Mouse (Mus musculus) neural tube, embryonic 15.5 days (tissue): Measurements from ENCODE around the gene Syce3. TPM values are rescaled to one million over a fixed set of nuclear protein-coding genes. Genes with fewer than 3 reads are reported as not detected.

Experiments
- ATAC-seq: fragments of 200-750 bp; cut with Nextera tagmentation; 2 replicates; pipeline ENCODE4 v1.8.0; 2017; ENCODE audit warnings: mild to moderate bottlenecking, moderate TSS enrichment, moderate library complexity; ENCODE audit not compliant: low FRiP score
- H3K27ac ChIP-seq: fragments of 300-500 bp; sonication (generic); replicated peaks from 2 replicates; pipeline ENCODE4 v1.5.1; 2015; ENCODE audit warnings: mild to moderate bottlenecking, inconsistent platforms
- H3K27me3 ChIP-seq: fragments of 300-500 bp; sonication (generic); replicated peaks from 2 replicates; pipeline ENCODE4 v1.6.1; 2015; ENCODE audit warnings: inconsistent platforms
- H3K36me3 ChIP-seq: fragments of 300-500 bp; sonication (generic); 2 replicates; pipeline ENCODE4 v1.6.1; 2015; ENCODE audit warnings: inconsistent platforms
- H3K4me1 ChIP-seq: fragments of 300-500 bp; sonication (generic); 2 replicates; pipeline ENCODE4 v1.6.1; 2015; ENCODE audit warnings: inconsistent platforms
- H3K4me2 ChIP-seq: fragments of 300-500 bp; sonication (generic); 2 replicates; pipeline ENCODE4 v1.6.1; 2015; ENCODE audit warnings: inconsistent platforms, mild to moderate bottlenecking, moderate library complexity
- H3K4me3 ChIP-seq: fragments of 300-500 bp; sonication (generic); replicated peaks from 2 replicates; pipeline ENCODE4 v1.5.1; 2015; ENCODE audit warnings: mild to moderate bottlenecking, inconsistent platforms
- H3K9ac ChIP-seq: fragments of 300-500 bp; sonication (generic); replicated peaks from 2 replicates; pipeline ENCODE4 v1.6.1; 2015; ENCODE audit warnings: mild to moderate bottlenecking, inconsistent platforms
- H3K9me3 ChIP-seq: fragments of 300-500 bp; sonication (generic); replicated peaks from 2 replicates; pipeline ENCODE4 v1.6.1; 2016; ENCODE audit warnings: inconsistent platforms
- WGBS: fragments of 180-500 bp; shearing (Covaris S2); methylation state at CpG from one replicate; pipeline ENCODE4 v1.1.7; 2015; ENCODE audit warnings: mixed read lengths; 5-methylcytosine and 5-hydroxymethylcytosine counted together
- polyA plus RNA-seq: library from polyadenylated mRNA; unstranded; fragments of >200 nt; fragmentation: Nextera tagmentation; extraction: Ambion mirVana; gene quantifications from 2 replicates; pipeline ENCODE4 v1.2.1, GENCODE M21; 2015

Syce3 gene
- polyA plus RNA-seq, 1 experiment from 2014 or later, result not detected

DNA sequence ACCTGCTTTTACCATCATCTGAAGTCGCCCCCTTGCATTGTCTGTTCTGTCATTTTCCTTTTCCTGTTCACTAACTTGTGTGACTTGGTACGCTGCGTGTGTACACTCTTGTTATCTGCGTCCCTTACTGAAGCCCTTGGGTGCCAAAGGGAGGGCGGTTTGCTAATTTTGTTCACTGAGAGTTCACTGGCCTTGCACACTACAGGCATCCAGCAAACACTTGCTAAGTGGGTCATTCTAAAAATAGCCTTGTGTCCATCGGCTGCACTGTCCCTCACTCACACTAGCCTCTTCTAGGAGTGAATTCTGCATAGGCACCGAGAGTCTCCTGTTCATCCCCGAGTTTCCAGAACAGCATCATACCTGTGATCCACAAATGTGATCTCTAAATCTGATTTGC lies 5.0 kb upstream of the Syce3 start:
- Histone ChIP-seq H3K4me1 (no peaks in the 10 kb centered on the region), H3K9ac (no peak overlapping the region), H3K36me3 (peaks cover 30% of the 10 kb centered on the region), H3K27ac (no peak overlapping the region), H3K4me2 (no peak overlapping the region), H3K27me3 (no peaks in the 10 kb centered on the region), H3K4me3 (no peak overlapping the region), H3K9me3 (no peaks in the 10 kb centered on the region)
- 90% methylated on average over 8 of the region's 8 CpGs for WGBS
- ATAC-seq, result no peak

DNA sequence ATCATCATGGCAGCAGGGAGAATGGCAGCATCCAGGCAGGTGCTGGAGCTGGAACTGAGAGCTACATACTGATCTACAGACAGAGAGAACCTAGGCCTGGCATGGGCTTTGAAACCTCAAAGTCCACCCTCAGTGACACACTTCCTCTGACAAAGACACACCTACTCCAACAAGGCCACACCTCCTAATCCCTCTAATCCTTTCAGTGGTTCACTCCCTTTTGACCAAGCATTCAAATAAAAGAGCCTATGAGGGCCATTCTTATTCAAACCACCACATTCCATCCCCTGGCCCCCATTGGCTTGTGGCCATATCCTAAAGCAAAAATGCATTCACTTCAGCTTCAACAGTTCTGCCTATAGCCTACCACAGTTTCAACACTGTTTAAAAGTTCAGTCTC lies 3.6 kb downstream of the Syce3 start:
- H3K4me3 ChIP-seq, result no peak overlapping the region
- no peaks in the 10 kb centered on the region for H3K27me3 ChIP-seq
- H3K4me1 ChIP-seq, result no peaks in the 10 kb centered on the region
- peaks cover 6% of the 10 kb centered on the region; the same call in 1 of the 2 replicates for H3K9me3 ChIP-seq
- H3K27ac ChIP-seq, result no peak overlapping the region
- no peaks in the 10 kb centered on the region; the same call in 1 of the 2 replicates for H3K36me3 ChIP-seq
- no peak for ATAC-seq
- H3K9ac ChIP-seq, result no peak overlapping the region
- no peak overlapping the region for H3K4me2 ChIP-seq

DNA sequence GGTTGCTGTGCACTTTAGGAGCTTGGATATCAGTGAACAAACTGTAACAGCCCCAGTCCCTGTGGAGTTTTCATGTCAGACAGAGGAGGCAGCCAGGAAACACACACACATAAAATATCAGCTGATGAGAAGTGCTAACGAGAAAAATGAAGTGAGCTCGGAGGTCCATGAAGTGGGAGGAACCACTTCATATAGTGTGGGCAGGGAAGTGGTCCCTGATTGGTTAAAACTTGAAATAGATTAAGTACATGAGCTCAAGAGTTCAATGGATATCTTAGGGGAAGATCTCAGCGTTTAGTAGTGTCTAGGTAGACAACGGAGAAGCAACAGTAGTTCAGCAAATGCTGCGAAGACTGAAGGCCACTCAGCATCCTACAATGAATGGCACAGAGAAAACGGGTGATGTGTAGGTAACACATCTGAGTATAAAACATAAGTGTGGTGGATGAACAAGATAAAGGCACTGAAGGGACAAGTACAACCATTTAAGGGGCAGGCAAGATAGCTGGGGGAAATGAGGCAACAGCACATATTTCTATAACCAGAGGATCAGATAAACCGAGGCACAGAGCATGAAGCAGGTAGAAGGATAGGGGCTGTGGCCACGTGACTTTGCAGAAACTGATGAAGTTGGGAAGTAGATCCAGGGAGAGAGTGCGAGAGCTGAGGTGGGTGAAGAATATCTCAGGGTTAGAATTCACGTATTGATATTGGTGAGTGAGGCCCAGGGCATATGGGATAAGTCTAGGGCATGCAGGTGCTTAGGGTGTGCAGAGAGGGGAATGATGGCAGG lies 5.3 kb downstream of the Syce3 start:
- H3K4me1 ChIP-seq, result no peaks in the 10 kb centered on the region
- H3K4me3 ChIP-seq, result no peak overlapping the region
- H3K36me3 ChIP-seq, result no peaks in the 10 kb centered on the region; the same call in 1 of the 2 replicates
- no peak overlapping the region for H3K4me2 ChIP-seq
- H3K27me3 ChIP-seq, result no peaks in the 10 kb centered on the region
- WGBS, result 87% methylated on average over 10 of the region's 10 CpGs
- no peak overlapping the region for H3K9ac ChIP-seq
- H3K9me3 ChIP-seq, result peaks cover 6% of the 10 kb centered on the region; the same call in 1 of the 2 replicates
- ATAC-seq, result no peak
- no peak overlapping the region for H3K27ac ChIP-seq

DNA sequence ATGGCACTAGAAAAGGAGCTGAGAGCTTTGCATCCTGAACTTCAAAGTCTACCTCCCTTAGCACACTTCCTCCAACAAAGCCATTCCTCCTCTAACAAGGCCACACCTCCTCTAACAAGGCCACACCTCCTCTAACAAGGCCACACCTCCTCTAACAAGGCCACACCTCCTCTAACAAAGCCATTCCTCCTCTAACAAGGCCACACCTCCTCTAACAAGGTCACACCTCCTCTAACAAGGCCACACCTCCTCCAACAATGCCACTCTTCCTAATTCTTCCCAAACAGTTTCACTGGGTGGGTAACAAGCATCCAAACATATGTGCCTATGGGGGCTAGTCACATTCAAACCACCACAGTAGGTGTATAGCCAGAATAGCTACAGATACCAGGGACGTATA lies 7.8 kb downstream of the Syce3 start:
- Histone ChIP-seq H3K27me3 (no peaks in the 10 kb centered on the region), H3K9me3 (no peaks in the 10 kb centered on the region), H3K9ac (no peak overlapping the region), H3K27ac (no peak overlapping the region), H3K4me2 (no peak overlapping the region), H3K4me1 (no peaks in the 10 kb centered on the region), H3K36me3 (no peaks in the 10 kb centered on the region), H3K4me3 (no peak overlapping the region)
- no peak for ATAC-seq
- whole genome bisulfite sequencing, result 93% methylated on average over 1 of the region's 1 CpGs

DNA sequence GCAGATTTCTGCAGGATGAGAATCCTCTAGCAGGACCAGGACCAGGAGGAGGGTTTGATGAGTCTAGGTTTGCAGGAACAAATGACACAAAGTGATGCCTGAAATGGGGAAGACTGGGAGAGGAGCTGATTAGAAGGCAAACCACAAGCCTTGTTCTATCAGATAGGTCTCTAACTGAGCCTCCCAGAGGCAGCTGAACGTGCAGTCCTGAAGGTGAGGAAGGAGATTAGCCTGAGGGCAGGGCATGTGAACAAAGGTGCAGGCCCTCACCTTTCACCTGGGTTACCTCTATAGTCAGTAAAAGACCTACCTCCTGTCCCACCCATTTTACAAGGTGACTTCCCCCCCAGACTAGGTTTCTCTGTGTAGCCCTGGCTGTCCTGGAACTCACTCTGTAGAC lies 10.6 kb downstream of the Syce3 start:
- WGBS, result 67% methylated on average over 1 of the region's 1 CpGs
- H3K27me3 ChIP-seq, result no peaks in the 10 kb centered on the region
- no peak overlapping the region for H3K4me2 ChIP-seq

DNA sequence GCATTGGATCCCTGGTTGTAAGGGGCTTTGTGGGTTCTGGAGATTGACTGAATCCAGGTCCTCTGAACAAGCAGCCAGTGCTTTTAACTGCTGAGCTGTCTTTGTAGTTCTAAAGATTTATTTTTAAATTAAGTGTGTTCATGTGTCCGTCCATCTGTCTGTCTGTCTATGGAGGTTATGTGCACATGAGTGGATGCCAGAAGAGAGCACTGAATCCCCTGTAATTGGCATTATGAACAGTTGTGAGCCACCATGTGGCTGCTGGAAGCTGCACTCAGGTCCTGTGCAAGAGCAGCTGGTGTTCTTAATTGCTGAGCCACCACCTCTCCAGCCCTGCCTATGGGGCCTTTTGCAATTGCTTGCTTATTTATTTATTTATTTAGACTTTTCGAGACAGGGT lies 12.2 kb downstream of the Syce3 start:
- H3K9ac ChIP-seq, result no peak overlapping the region
- H3K4me1 ChIP-seq, result no peaks in the 10 kb centered on the region
- H3K27me3 ChIP-seq, result no peaks in the 10 kb centered on the region
- no peak overlapping the region for H3K27ac ChIP-seq
- H3K9me3 ChIP-seq, result no peaks in the 10 kb centered on the region
- H3K4me2 ChIP-seq, result no peak overlapping the region
- 63% methylated on average over 2 of the region's 2 CpGs for WGBS
- no peaks in the 10 kb centered on the region for H3K36me3 ChIP-seq
- ATAC-seq, result no peak
- H3K4me3 ChIP-seq, result no peak overlapping the region

More for the DNA sequence above, 10.6 kb downstream of the Syce3 start:
- Histone ChIP-seq H3K27ac (no peak overlapping the region), H3K9me3 (no peaks in the 10 kb centered on the region), H3K9ac (no peak overlapping the region), H3K36me3 (no peaks in the 10 kb centered on the region), H3K4me1 (no peaks in the 10 kb centered on the region), H3K4me3 (no peak overlapping the region)
- no peak for ATAC-seq

DNA sequence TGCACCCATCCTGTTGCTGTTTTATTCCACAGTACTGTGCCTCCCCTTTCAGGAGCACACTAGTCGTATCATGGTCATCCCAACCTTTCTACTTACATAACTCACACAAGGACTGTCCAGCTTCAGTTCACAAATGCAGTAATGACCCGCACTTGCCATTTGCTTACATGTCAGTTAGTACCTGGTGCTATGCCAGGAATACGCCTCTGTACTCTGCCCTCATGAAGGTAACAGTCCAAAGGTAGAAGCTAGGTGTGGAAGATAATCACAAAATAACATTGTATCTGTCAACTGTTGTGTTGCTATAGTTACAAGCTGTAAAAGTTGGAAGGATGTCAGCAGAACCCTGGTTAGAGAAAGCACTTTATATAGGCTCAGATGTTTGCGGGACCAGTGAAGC lies 13.4 kb downstream of the Syce3 start:
- Histone ChIP-seq H3K36me3 (no peaks in the 10 kb centered on the region), H3K9me3 (no peaks in the 10 kb centered on the region), H3K4me2 (no peak overlapping the region), H3K9ac (no peak overlapping the region), H3K4me1 (no peaks in the 10 kb centered on the region), H3K4me3 (no peak overlapping the region), H3K27ac (no peak overlapping the region), H3K27me3 (no peaks in the 10 kb centered on the region)
- 89% methylated on average over 4 of the region's 4 CpGs for WGBS
- ATAC-seq, result no peak

DNA sequence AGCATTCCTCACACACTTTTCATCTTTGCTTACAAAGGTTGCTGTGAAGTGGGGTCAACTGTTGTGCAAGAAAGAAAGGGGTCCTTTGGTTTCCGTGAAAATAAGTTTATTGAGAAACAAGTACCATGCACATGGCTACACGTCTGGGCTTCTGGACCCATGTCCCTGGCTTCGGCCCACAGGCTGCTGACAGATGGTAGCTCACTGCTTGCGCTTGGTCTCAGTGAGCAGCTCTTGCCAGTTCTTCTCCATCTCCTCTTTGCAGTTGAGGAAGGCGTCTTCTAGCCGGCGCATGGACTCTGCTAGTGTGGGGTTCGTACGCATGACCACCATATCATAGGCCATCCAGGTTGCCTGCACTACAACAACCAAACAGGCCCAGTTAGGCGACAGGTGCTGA lies 20.2 kb downstream of the Syce3 start:
- WGBS, result 93% methylated on average over 10 of the region's 10 CpGs
- no peak for ATAC-seq

DNA sequence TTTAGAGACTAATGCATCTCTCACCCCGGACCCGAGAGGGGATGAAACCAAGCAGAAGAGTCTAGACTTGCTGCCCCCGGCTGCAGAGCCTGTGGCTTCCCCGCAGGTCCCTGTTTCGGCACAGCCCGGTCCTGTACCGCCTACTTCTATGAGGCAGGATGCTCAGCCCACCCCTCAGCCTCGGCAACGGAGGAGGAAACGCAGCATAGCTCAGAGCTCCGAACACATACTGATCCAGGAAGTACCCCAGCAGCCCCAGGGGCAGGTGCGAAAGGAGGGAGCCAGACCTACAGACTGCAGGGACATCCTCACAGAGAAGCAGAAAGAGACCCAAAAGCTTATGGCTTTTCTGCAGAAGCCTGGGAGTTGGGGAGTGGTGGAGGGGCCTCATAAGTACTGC lies 23.2 kb downstream of the Syce3 start:
- Histone ChIP-seq H3K27me3 (no peaks in the 10 kb centered on the region; the same call in none of the 2 replicates), H3K4me3 (no peak overlapping the region), H3K9ac (no peak overlapping the region), H3K4me1 (no peaks in the 10 kb centered on the region), H3K36me3 (no peaks in the 10 kb centered on the region), H3K27ac (no peak overlapping the region), H3K4me2 (no peak overlapping the region), H3K9me3 (no peaks in the 10 kb centered on the region)
- 54% methylated on average over 12 of the region's 12 CpGs for WGBS
- no peak for ATAC-seq

More for the DNA sequence above, 20.2 kb downstream of the Syce3 start:
- no peak overlapping the region for H3K4me3 ChIP-seq
- no peaks in the 10 kb centered on the region for H3K27me3 ChIP-seq
- H3K36me3 ChIP-seq, result no peaks in the 10 kb centered on the region
- no peaks in the 10 kb centered on the region for H3K4me1 ChIP-seq
- no peak overlapping the region for H3K9ac ChIP-seq
- no peaks in the 10 kb centered on the region for H3K9me3 ChIP-seq
- no peak overlapping the region for H3K4me2 ChIP-seq
- H3K27ac ChIP-seq, result no peak overlapping the region

DNA sequence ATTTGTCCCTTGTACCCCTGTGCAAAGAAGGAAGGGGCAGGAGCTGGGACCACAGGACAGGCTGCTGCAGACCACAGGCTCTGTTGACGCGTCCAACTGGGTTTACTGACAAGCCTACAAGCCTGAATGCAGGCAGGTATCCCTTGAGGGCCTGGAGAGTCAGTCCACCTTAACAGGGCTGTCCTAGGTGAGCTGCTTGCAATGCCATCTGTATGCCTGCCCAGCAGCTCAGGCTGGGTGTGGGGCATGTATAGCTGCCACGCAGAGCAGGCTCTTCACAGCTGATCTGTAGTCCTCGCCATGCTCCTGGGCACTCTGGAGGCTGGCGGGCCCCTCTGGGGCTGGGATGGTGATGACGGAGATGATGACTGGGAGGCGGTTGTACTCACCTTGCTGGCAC lies 25.7 kb downstream of the Syce3 start, which contains the start of gene Klhdc7b:
TSS of gene Klhdc7b (plus strand) at position 301 of the 400 bp plus-strand sequence.
- H3K36me3 ChIP-seq, result no peaks in the 10 kb centered on the region
- 88% methylated on average over 7 of the region's 7 CpGs for WGBS
- ATAC-seq, result no peak
- no peak within 1 kb of the TSS for H3K4me2 ChIP-seq
- H3K27me3 ChIP-seq, result peaks cover 8% of the 10 kb centered on the region
- H3K4me1 ChIP-seq, result no peaks in the 10 kb centered on the region
- no peaks in the 10 kb centered on the region for H3K9me3 ChIP-seq
- no peak within 1 kb of the TSS for H3K27ac ChIP-seq
- no peak within 1 kb of the TSS for H3K9ac ChIP-seq
- no peak within 1 kb of the TSS for H3K4me3 ChIP-seq

DNA sequence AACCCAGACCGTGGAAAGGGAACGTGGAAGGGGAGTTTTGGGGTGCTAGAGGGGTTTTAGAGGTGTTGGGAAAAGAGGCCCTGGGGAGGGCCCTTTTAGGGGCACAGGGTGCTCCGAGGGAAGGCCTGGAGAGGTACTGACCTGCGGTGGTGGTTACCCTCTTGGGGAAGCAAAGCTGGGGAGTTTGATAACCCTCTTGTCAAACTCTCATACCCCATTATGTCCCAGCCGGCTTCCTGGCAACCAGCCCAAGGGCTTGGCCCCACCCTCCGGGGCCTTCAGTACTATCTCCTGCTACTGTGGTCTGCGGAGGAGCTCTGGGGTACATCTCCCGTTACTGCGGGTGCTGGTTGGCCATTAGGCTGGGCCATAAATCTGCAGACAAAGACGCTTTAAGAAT lies 30.9 kb downstream of the Syce3 start:
- Histone ChIP-seq H3K36me3 (no peaks in the 10 kb centered on the region), H3K9me3 (no peaks in the 10 kb centered on the region), H3K27me3 (peaks cover 46% of the 10 kb centered on the region), H3K9ac (0 out of 2 replicates have a peak overlapping the region, but pooled peaks have one; percentile 23), H3K27ac (no peak overlapping the region), H3K4me3 (peak overlapping the region; percentile 35), H3K4me1 (peaks cover 21% of the 10 kb centered on the region), H3K4me2 (peak overlapping the region; percentile 62)
- no peak for ATAC-seq
- 4% methylated on average over 10 of the region's 10 CpGs for WGBS

DNA sequence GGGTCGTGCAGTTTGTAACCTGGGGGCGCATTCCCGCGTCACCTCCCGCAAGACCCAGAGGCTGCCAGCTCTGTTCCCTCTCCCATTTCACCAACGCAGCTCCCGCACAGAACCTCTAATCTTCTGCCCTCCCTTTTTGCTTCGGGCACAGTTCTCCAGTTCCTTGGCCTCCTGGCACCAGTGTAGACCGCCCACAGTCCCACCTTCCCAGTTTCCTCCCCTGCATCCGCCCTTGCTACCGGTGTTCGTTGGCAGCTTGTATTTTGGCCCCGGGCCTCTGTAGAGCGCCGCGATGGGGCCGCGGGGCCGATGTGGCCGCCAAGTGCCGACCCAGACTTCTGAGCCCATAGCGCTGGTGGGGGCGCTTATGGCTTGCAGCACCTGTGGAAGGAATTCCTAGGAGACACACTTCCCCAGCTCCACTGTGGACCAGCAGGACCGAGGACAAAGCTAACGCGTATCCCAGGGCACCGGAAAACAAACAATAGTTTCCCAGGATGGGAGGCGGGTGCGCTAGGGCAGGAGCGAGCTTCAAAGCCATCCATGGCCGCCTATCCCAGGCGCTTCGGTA lies 31.4 kb downstream of the Syce3 start, which contains the start of gene Odf3b:
TSS of gene Odf3b (minus strand) at position 452 of the 571 bp plus-strand sequence.
- peak within 1 kb of the TSS; percentile 62 for H3K4me2 ChIP-seq
- peaks cover 46% of the 10 kb centered on the region for H3K27me3 ChIP-seq
- no peak within 1 kb of the TSS for H3K27ac ChIP-seq
- H3K36me3 ChIP-seq, result no peaks in the 10 kb centered on the region
- peak within 1 kb of the TSS; percentile 35 for H3K4me3 ChIP-seq
- no peaks in the 10 kb centered on the region for H3K9me3 ChIP-seq
- peaks cover 25% of the 10 kb centered on the region for H3K4me1 ChIP-seq
- peak within 1 kb of the TSS; percentile 23 for H3K9ac ChIP-seq
- no peak for ATAC-seq
- 1% methylated on average over 33 of the region's 33 CpGs for WGBS
